Mouse (Mus musculus): ENCODE data around the gene Gm11127. TPM values are rescaled to one million over a fixed set of nuclear protein-coding genes. Genes with fewer than 3 reads are reported as not detected.
"Not testable (repeated sequence)": the region's sequence is repeated elsewhere in the genome, so short reads cannot be mapped to it uniquely, and the experiment has no call there.

The Gm11127 gene
- polyA plus RNA-seq (2015; fragmentation: Nextera tagmentation; extraction: Ambion mirVana) = not detected in 2 replicates

- not testable (repeated sequence) for ATAC-seq (ENCODE audit: insufficient number of reproducible peaks, insufficient read depth, low FRiP score, low TSS enrichment, low read depth); H3K36me3 ChIP-seq; H3K4me1 ChIP-seq; H3K4me2 ChIP-seq; H3K9me3 ChIP-seq; H3K27me3 ChIP-seq; H3K9ac ChIP-seq; H3K27ac ChIP-seq; H3K4me3 ChIP-seq
- WGBS = 50% methylated on average over 1 of the region's 1 CpGs
These were observed at the start of gene Gm11127 for GRCm38 (mm10) chr17:36058362-36058761. TSS of gene Gm11127 (minus strand) at chr17:36058371.

- not testable (repeated sequence) for H3K36me3 ChIP-seq; H3K9ac ChIP-seq; H3K27ac ChIP-seq; H3K4me1 ChIP-seq; H3K27me3 ChIP-seq; ATAC-seq (ENCODE audit: insufficient number of reproducible peaks, insufficient read depth, low FRiP score, low TSS enrichment, low read depth); H3K4me2 ChIP-seq; H3K4me3 ChIP-seq; H3K9me3 ChIP-seq
- WGBS = 88% methylated on average over 12 of the region's 12 CpGs
These were observed 43.9 kb upstream of the Gm11127 start for GRCm38 (mm10) chr17:36102091-36102490.

GRCm38 (mm10) chr17:36099603-36100002 is 41.4 kb upstream of the Gm11127 start:
- H3K4me3 ChIP-seq; ATAC-seq (ENCODE audit: insufficient number of reproducible peaks, insufficient read depth, low FRiP score, low TSS enrichment, low read depth); H3K27ac ChIP-seq; H3K9ac ChIP-seq; H3K4me1 ChIP-seq; H3K36me3 ChIP-seq; H3K4me2 ChIP-seq; H3K27me3 ChIP-seq; H3K9me3 ChIP-seq: not testable (repeated sequence)
- WGBS = 52% methylated on average over 2 of the region's 2 CpGs

DNA sequence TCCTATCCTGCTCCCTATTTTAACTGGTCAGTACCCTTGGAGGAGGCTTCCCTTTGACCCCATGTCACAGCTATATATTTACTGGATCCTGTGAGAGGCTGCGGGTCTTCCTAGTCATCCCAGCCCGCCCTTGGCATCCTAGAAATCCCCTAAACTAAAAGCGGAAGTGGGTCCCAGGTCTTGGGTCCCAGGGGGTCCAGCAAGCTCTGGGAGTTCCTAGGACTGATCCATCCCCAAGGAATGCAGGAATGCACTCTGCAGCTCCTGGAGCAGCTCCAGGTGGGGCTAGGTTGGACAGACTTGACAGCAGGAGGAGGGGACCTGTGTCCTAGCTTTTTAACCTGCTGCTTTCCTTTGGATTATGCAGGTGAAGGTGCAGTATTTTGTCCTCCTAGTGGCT is 35.8 kb upstream of the Gm11127 start:
- no peaks in the 10 kb centered on the region for H3K4me1 ChIP-seq
- no peaks in the 10 kb centered on the region for H3K36me3 ChIP-seq
- H3K4me2 ChIP-seq = no peak overlapping the region
- no peak overlapping the region for H3K9ac ChIP-seq
- no peaks in the 10 kb centered on the region for H3K9me3 ChIP-seq
- 16% methylated on average over 3 of the region's 3 CpGs for WGBS
- H3K4me3 ChIP-seq = no peak overlapping the region
- peaks cover 10% of the 10 kb centered on the region; the same call in 1 of the 2 replicates for H3K27me3 ChIP-seq
- no peak overlapping the region for H3K27ac ChIP-seq
- ATAC-seq (ENCODE audit: insufficient number of reproducible peaks, insufficient read depth, low FRiP score, low TSS enrichment, low read depth) = no peak

GRCm38 (mm10) chr17:36092520-36092919 is 34.3 kb upstream of the Gm11127 start:
- H3K4me1 ChIP-seq; H3K27ac ChIP-seq; H3K27me3 ChIP-seq; H3K4me3 ChIP-seq; ATAC-seq (ENCODE audit: insufficient number of reproducible peaks, insufficient read depth, low FRiP score, low TSS enrichment, low read depth); H3K36me3 ChIP-seq; H3K4me2 ChIP-seq; H3K9me3 ChIP-seq; H3K9ac ChIP-seq: not testable (repeated sequence)

- not testable (repeated sequence) for H3K27ac ChIP-seq; H3K27me3 ChIP-seq; ATAC-seq (ENCODE audit: insufficient number of reproducible peaks, insufficient read depth, low FRiP score, low TSS enrichment, low read depth); H3K36me3 ChIP-seq; H3K4me3 ChIP-seq; H3K4me1 ChIP-seq; H3K9me3 ChIP-seq; H3K9ac ChIP-seq; H3K4me2 ChIP-seq
- WGBS = no CpG with 5 or more reads among the region's 2 CpGs
These were observed 33.8 kb upstream of the Gm11127 start for GRCm38 (mm10) chr17:36091933-36092332.

GRCm38 (mm10) chr17:36085976-36086375 is 27.8 kb upstream of the Gm11127 start:
- 63% methylated on average over 1 of the region's 1 CpGs for WGBS
- H3K27ac ChIP-seq; H3K9me3 ChIP-seq; ATAC-seq (ENCODE audit: insufficient number of reproducible peaks, insufficient read depth, low FRiP score, low TSS enrichment, low read depth); H3K4me3 ChIP-seq; H3K9ac ChIP-seq; H3K36me3 ChIP-seq; H3K4me2 ChIP-seq: not testable (repeated sequence)
- Histone ChIP-seq H3K27me3 (peaks cover 44% of the 10 kb centered on the region), H3K4me1 (peaks cover 14% of the 10 kb centered on the region; the same call in 1 of the 2 replicates)

DNA sequence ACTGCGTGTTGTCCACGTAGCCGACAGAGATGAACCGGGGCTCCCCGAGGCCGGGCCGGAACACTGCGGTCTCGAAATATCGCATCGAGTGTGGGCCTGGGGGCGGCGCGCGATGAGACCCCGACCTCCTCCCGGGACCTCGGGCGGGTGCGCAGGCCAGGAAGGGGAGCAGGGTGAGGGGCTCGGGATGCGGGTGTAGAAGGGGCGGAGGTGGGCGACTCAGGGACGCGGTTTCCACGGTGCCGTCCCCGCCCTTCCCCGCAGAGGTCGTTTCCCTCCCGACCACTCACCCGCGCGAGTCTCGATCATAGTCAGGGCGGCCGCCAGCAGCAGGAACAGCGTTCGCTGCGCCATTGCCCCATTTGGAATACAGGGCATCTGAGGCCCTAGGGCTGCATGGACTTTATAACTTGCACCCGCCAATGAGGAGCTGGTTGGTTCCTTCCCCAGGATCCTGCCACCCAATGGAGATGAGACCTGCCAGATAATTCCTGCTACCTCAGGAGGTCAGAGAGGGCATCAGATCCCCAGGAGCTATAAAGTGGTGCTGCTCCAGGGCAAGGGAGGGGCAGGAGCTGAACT is 25.8 kb upstream of the Gm11127 start:
- Histone ChIP-seq H3K9me3 (no peaks in the 10 kb centered on the region), H3K4me2 (peak overlapping the region; percentile 93), H3K27ac (no peak overlapping the region), H3K36me3 (no peaks in the 10 kb centered on the region), H3K27me3 (peaks cover 50% of the 10 kb centered on the region), H3K4me3 (peak overlapping the region; percentile 51), H3K9ac (peak overlapping the region; percentile 63), H3K4me1 (peaks cover 14% of the 10 kb centered on the region; the same call in 1 of the 2 replicates)
- under 1% methylated on average over 42 of the region's 42 CpGs for WGBS
- peak; percentile 48; the same call in 1 of the 2 replicates for ATAC-seq (ENCODE audit: insufficient number of reproducible peaks, insufficient read depth, low FRiP score, low TSS enrichment, low read depth)

DNA sequence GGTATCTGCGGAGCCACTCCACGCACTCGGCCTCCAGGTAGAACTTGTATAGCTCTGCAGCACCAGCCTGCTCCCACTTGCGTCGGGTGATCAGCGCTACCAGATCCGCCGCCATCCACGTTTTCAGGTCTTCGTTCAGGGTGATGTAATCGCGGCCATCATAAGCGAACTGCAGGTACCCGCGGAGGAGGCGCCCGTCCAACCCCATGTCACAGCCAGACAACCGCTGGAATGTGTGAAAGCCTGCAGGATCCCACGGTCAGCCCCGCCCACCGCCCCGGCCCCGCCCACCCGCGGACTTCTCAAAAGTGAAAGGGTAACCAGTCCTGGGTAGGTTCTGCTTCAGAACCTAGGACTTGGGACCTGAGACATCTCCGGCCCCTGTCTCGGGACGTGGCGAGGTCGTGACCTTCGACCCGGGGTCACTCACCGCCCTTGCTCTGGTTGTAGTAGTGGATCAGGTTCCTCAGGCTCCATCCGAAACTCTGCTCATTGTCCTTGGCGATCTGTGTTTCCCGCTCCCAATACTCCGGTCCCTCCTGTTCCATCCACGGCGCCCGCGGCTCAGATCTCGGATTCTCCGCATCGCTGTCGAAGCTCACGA is 25.2 kb upstream of the Gm11127 start:
- peaks cover 50% of the 10 kb centered on the region for H3K27me3 ChIP-seq
- ATAC-seq (ENCODE audit: insufficient number of reproducible peaks, insufficient read depth, low FRiP score, low TSS enrichment, low read depth) = peak; percentile 43; the same call in 1 of the 2 replicates
- WGBS = under 1% methylated on average over 46 of the region's 46 CpGs
- no peaks in the 10 kb centered on the region for H3K9me3 ChIP-seq
- H3K4me2 ChIP-seq = peak overlapping the region; percentile 93
- H3K9ac ChIP-seq = peak overlapping the region; percentile 63
- peaks cover 14% of the 10 kb centered on the region; the same call in 1 of the 2 replicates for H3K4me1 ChIP-seq
- peak overlapping the region; percentile 51 for H3K4me3 ChIP-seq
- H3K27ac ChIP-seq = no peak overlapping the region
- H3K36me3 ChIP-seq = no peaks in the 10 kb centered on the region

DNA sequence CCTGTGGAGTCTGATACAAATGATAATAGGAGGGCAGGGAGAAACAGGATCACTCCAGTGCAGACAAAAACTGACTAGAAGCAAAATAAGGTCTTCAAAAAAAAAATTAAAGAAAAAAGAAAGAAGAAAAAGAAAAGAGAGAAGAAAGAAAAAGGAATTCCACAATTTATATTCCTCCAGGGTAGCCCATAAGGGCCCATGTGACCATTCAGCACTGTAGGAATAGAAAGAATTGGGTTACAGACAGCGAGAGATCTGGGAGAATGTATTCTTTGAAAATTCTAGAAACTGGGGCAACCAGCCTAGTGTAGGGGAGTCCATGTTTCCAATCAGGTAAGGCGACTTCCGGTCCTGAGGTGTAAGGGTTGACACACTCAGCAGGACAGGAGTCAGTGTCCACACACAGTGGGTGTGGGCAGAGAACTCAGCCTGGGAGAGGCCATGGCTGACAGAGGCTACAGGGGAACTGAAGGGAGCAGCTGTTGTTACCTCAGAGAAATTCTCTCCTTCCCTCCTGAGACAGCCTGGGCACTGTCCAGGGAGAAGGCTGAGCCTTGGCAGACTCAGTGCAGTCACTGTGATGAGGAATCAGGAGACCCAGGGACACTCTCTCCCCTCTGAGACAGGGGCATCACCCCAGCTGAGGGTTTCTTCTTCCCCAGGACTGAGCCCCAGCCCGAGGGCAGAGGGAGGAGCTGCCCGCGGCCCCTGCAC is 24.5 kb upstream of the Gm11127 start:
- H3K9me3 ChIP-seq; H3K9ac ChIP-seq; H3K36me3 ChIP-seq; H3K27ac ChIP-seq; ATAC-seq (ENCODE audit: insufficient number of reproducible peaks, insufficient read depth, low FRiP score, low TSS enrichment, low read depth): not testable (repeated sequence)
- peaks cover 50% of the 10 kb centered on the region for H3K27me3 ChIP-seq
- peak overlapping the region; percentile 93 for H3K4me2 ChIP-seq
- H3K4me1 ChIP-seq = peaks cover 14% of the 10 kb centered on the region; the same call in 1 of the 2 replicates
- peak overlapping the region; percentile 51 for H3K4me3 ChIP-seq
- 24% methylated on average over 6 of the region's 6 CpGs for WGBS

DNA sequence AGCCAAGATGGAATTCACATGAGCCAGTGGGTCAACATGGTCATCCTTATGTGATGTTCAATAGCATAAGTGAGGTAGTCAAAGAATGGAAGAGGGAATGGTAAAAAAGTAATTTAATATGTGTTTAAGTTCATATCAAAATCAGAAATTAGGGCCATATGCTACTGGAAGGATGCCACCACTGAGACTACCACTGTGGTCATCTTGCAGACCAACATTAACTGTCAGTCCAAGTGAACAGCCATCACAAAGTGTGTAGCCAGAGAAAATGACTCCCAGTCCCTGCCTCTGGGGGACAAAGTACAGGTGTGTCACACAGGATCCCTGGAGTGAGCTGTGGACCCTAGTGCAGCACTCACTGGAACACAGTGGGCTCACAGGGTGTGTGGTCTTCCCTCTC is 23.7 kb upstream of the Gm11127 start:
- not testable (repeated sequence) for H3K9ac ChIP-seq; H3K27ac ChIP-seq; H3K9me3 ChIP-seq; H3K4me3 ChIP-seq; H3K36me3 ChIP-seq; H3K4me2 ChIP-seq; ATAC-seq (ENCODE audit: insufficient number of reproducible peaks, insufficient read depth, low FRiP score, low TSS enrichment, low read depth)
- Histone ChIP-seq H3K4me1 (peaks cover 14% of the 10 kb centered on the region; the same call in 1 of the 2 replicates), H3K27me3 (peaks cover 50% of the 10 kb centered on the region)

- no peak for ATAC-seq (ENCODE audit: insufficient number of reproducible peaks, insufficient read depth, low FRiP score, low TSS enrichment, low read depth)
- WGBS = 26% methylated on average over 2 of the region's 2 CpGs
- Histone ChIP-seq H3K4me1 (no peaks in the 10 kb centered on the region), H3K9me3 (no peaks in the 10 kb centered on the region), H3K36me3 (no peaks in the 10 kb centered on the region), H3K4me2 (no peak overlapping the region), H3K4me3 (no peak overlapping the region), H3K27ac (no peak overlapping the region), H3K9ac (no peak overlapping the region), H3K27me3 (no peaks in the 10 kb centered on the region)
These were observed 2.7 kb upstream of the Gm11127 start for GRCm38 (mm10) chr17:36060829-36061228.

Data from embryonic facial prominence, embryonic 13.5 days (tissue).